Mouse (Mus musculus): Measurements from ENCODE around the gene Fitm2. TPM values are rescaled to one million over a fixed set of nuclear protein-coding genes. Genes with fewer than 3 reads are reported as not detected.

Gene Fitm2
- polyA plus RNA-seq, 1 experiment, result 24.6 TPM

- H3K79me2 ChIP-seq (ENCODE audit: control insufficient read depth, insufficient read depth), result no peaks in the 10 kb centered on the region
- H3K27me3 ChIP-seq (ENCODE audit: control insufficient read depth, insufficient read depth, insufficient read length), result peaks cover 22% of the 10 kb centered on the region
- no peak within 1 kb of the TSS for H3K4me3 ChIP-seq
- TF ChIP-seq TCF3 (IDR thresholded peaks at IDR 0.05; ENCODE audit: insufficient read length, low read depth) (no peak), REST (IDR thresholded peaks at IDR 0.05; ENCODE audit: insufficient read depth, insufficient read length) (no peak), USF1 (IDR thresholded peaks at IDR 0.05; ENCODE audit: low read depth) (no peak), MYOD1 (IDR thresholded peaks at IDR 0.05; ENCODE audit: control insufficient read depth in 1 of 3, insufficient read length in 2 of 3, low read depth in 2 of 3) (no peak), CEBPB (IDR thresholded peaks at IDR 0.05; ENCODE audit: insufficient read depth, poor library complexity, severe bottlenecking) (no peak), TCF12 (IDR thresholded peaks at IDR 0.05; ENCODE audit: insufficient read depth, poor library complexity, severe bottlenecking) (no peak), POLR2AphosphoS2 (IDR thresholded peaks at IDR 0.05; ENCODE audit: insufficient read length, low read depth) (no peak), SRF (IDR thresholded peaks at IDR 0.05; ENCODE audit: control insufficient read depth, insufficient read length, low read depth) (no peak), MAX (IDR thresholded peaks at IDR 0.05; ENCODE audit: low read depth) (no peak), E2F4 (IDR thresholded peaks at IDR 0.05; ENCODE audit: insufficient read depth) (no peak), MYOG (IDR thresholded peaks at IDR 0.05; ENCODE audit: control insufficient read depth in 1 of 3, insufficient read depth in 1 of 3, insufficient read length in 2 of 3, low read depth in 2 of 3) (no peak), POLR2A (IDR thresholded peaks at IDR 0.05; ENCODE audit: insufficient read length, low read depth) (no peak)
- no peaks in the 10 kb centered on the region for H3K36me3 ChIP-seq (ENCODE audit: control insufficient read depth, insufficient read depth)
- H3K4me2 ChIP-seq (ENCODE audit: low read depth), result no peak within 1 kb of the TSS
- no peak within 1 kb of the TSS for H3ac ChIP-seq (ENCODE audit: control insufficient read depth, insufficient read length)
Observed at GRCm38 (mm10) chr2:163438246-163438618, 34.2 kb downstream of the Fitm2 start, which contains the start of gene Gdap1l1. TSS of gene Gdap1l1 (plus strand) at chr2:163438476.

DNA sequence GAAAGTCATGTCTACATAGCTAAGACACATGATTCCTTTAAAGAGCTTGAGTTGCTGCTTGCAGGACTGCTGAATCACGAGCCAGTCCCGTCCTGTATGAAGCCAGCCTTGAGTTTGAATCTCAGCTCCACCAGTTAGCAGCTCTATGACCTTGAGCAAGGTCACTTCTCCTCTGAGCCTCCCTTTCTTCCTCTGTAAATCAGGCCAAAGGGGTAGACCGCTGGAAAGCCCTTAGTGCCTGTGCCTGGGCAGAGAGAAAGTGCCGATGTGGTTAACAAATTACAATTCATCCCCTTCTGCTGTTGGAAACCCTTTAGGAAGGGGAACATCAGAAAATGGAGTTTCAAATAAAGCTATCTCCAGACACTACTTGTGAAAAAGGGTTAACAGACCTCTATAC lies 34.6 kb downstream of the Fitm2 start:
- Histone ChIP-seq H3K27me3 (ENCODE audit: control insufficient read depth, insufficient read depth, insufficient read length) (peaks cover 22% of the 10 kb centered on the region), H3K4me3 (no peak overlapping the region), H3ac (ENCODE audit: control insufficient read depth, insufficient read length) (no peak overlapping the region), H3K4me2 (ENCODE audit: low read depth) (no peak overlapping the region), H3K79me2 (ENCODE audit: control insufficient read depth, insufficient read depth) (no peaks in the 10 kb centered on the region), H3K36me3 (ENCODE audit: control insufficient read depth, insufficient read depth) (no peaks in the 10 kb centered on the region)
- TF ChIP-seq TCF3 (IDR thresholded peaks at IDR 0.05; ENCODE audit: insufficient read length, low read depth) (no peak), CEBPB (IDR thresholded peaks at IDR 0.05; ENCODE audit: insufficient read depth, poor library complexity, severe bottlenecking) (no peak), TCF12 (IDR thresholded peaks at IDR 0.05; ENCODE audit: insufficient read depth, poor library complexity, severe bottlenecking) (no peak), REST (IDR thresholded peaks at IDR 0.05; ENCODE audit: insufficient read depth, insufficient read length) (no peak), MYOD1 (IDR thresholded peaks at IDR 0.05; ENCODE audit: control insufficient read depth in 1 of 3, insufficient read length in 2 of 3, low read depth in 2 of 3) (no peak), E2F4 (IDR thresholded peaks at IDR 0.05; ENCODE audit: insufficient read depth) (no peak), USF1 (IDR thresholded peaks at IDR 0.05; ENCODE audit: low read depth) (no peak), POLR2A (IDR thresholded peaks at IDR 0.05; ENCODE audit: insufficient read length, low read depth) (no peak), MAX (IDR thresholded peaks at IDR 0.05; ENCODE audit: low read depth) (no peak)

- Histone ChIP-seq H3K4me3 (no peak overlapping the region), H3K4me2 (ENCODE audit: low read depth) (no peak overlapping the region), H3ac (ENCODE audit: control insufficient read depth, insufficient read length) (no peak overlapping the region), H3K79me2 (ENCODE audit: control insufficient read depth, insufficient read depth) (no peaks in the 10 kb centered on the region), H3K36me3 (ENCODE audit: control insufficient read depth, insufficient read depth) (no peaks in the 10 kb centered on the region), H3K27me3 (ENCODE audit: control insufficient read depth, insufficient read depth, insufficient read length) (peaks cover 22% of the 10 kb centered on the region)
- TF ChIP-seq POLR2AphosphoS2 (IDR thresholded peaks at IDR 0.05; ENCODE audit: insufficient read length, low read depth) (no peak), MAX (IDR thresholded peaks at IDR 0.05; ENCODE audit: low read depth) (no peak), REST (IDR thresholded peaks at IDR 0.05; ENCODE audit: insufficient read depth, insufficient read length) (no peak), USF1 (IDR thresholded peaks at IDR 0.05; ENCODE audit: low read depth) (no peak), TCF3 (IDR thresholded peaks at IDR 0.05; ENCODE audit: insufficient read length, low read depth) (no peak), MYOG (IDR thresholded peaks at IDR 0.05; ENCODE audit: control insufficient read depth in 1 of 3, insufficient read depth in 1 of 3, insufficient read length in 2 of 3, low read depth in 2 of 3) (no peak), CEBPB (IDR thresholded peaks at IDR 0.05; ENCODE audit: insufficient read depth, poor library complexity, severe bottlenecking) (no peak), POLR2A (IDR thresholded peaks at IDR 0.05; ENCODE audit: insufficient read length, low read depth) (no peak), MYOD1 (IDR thresholded peaks at IDR 0.05; ENCODE audit: control insufficient read depth in 1 of 3, insufficient read length in 2 of 3, low read depth in 2 of 3) (no peak), TCF12 (IDR thresholded peaks at IDR 0.05; ENCODE audit: insufficient read depth, poor library complexity, severe bottlenecking) (no peak), SRF (IDR thresholded peaks at IDR 0.05; ENCODE audit: control insufficient read depth, insufficient read length, low read depth) (no peak), E2F4 (IDR thresholded peaks at IDR 0.05; ENCODE audit: insufficient read depth) (no peak)
Observed at GRCm38 (mm10) chr2:163433971-163434370, 38.5 kb downstream of the Fitm2 start.

DNA sequence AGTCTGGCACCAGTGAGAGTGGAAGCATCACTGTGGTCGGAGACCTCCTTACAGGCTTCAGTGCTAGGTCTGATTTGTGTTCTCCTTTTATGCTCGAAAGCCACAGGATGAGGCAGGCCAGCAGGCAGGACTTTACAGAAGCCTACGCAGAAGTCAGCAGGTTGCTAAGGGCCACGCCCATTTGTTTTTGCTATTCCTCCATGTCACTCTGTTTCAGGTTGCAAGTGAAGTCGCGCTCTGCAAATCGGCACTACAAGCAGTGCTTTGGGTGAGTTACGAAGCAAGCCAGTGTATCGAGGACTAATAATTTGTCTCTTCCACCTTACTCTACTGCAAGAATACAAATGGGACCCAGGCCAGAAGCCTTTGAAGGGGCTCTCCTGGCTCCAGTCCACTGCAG lies 41.1 kb downstream of the Fitm2 start:
- Histone ChIP-seq H3K4me3 (no peak overlapping the region), H3K4me2 (ENCODE audit: low read depth) (no peak overlapping the region)
- TF ChIP-seq E2F4 (IDR thresholded peaks at IDR 0.05; ENCODE audit: insufficient read depth), result no peak
- TF ChIP-seq POLR2AphosphoS2 (IDR thresholded peaks at IDR 0.05; ENCODE audit: insufficient read length, low read depth), result no peak
- TF ChIP-seq CEBPB (IDR thresholded peaks at IDR 0.05; ENCODE audit: insufficient read depth, poor library complexity, severe bottlenecking), result no peak
- TF ChIP-seq SRF (IDR thresholded peaks at IDR 0.05; ENCODE audit: control insufficient read depth, insufficient read length, low read depth), result no peak
- TF ChIP-seq POLR2A (IDR thresholded peaks at IDR 0.05; ENCODE audit: insufficient read length, low read depth), result no peak
- no peak for TF ChIP-seq MAX (IDR thresholded peaks at IDR 0.05; ENCODE audit: low read depth)
- no peak for TF ChIP-seq TCF3 (IDR thresholded peaks at IDR 0.05; ENCODE audit: insufficient read length, low read depth)
- no peak for TF ChIP-seq USF1 (IDR thresholded peaks at IDR 0.05; ENCODE audit: low read depth)
- TF ChIP-seq MYOD1 (IDR thresholded peaks at IDR 0.05; ENCODE audit: control insufficient read depth in 1 of 3, insufficient read length in 2 of 3, low read depth in 2 of 3), result no peak
- TF ChIP-seq TCF12 (IDR thresholded peaks at IDR 0.05; ENCODE audit: insufficient read depth, poor library complexity, severe bottlenecking), result no peak
- TF ChIP-seq REST (IDR thresholded peaks at IDR 0.05; ENCODE audit: insufficient read depth, insufficient read length), result no peak
- no peak for TF ChIP-seq MYOG (IDR thresholded peaks at IDR 0.05; ENCODE audit: control insufficient read depth in 1 of 3, insufficient read depth in 1 of 3, insufficient read length in 2 of 3, low read depth in 2 of 3)

More for the DNA sequence above, 41.1 kb downstream of the Fitm2 start:
- Histone ChIP-seq H3ac (ENCODE audit: control insufficient read depth, insufficient read length) (no peak overlapping the region), H3K36me3 (ENCODE audit: control insufficient read depth, insufficient read depth) (no peaks in the 10 kb centered on the region), H3K79me2 (ENCODE audit: control insufficient read depth, insufficient read depth) (no peaks in the 10 kb centered on the region), H3K27me3 (ENCODE audit: control insufficient read depth, insufficient read depth, insufficient read length) (peaks cover 13% of the 10 kb centered on the region)

Data from myocyte (in vitro differentiated cells).